Mouse (Mus musculus) thymus, postnatal 4 days (tissue): Measurements from ENCODE around the gene Hoxa10.

Experiments used
- DNase-seq: peaks from one replicate; pipeline ENCODE4 v3.0.0; 2021

Hoxa10 gene

DNA sequence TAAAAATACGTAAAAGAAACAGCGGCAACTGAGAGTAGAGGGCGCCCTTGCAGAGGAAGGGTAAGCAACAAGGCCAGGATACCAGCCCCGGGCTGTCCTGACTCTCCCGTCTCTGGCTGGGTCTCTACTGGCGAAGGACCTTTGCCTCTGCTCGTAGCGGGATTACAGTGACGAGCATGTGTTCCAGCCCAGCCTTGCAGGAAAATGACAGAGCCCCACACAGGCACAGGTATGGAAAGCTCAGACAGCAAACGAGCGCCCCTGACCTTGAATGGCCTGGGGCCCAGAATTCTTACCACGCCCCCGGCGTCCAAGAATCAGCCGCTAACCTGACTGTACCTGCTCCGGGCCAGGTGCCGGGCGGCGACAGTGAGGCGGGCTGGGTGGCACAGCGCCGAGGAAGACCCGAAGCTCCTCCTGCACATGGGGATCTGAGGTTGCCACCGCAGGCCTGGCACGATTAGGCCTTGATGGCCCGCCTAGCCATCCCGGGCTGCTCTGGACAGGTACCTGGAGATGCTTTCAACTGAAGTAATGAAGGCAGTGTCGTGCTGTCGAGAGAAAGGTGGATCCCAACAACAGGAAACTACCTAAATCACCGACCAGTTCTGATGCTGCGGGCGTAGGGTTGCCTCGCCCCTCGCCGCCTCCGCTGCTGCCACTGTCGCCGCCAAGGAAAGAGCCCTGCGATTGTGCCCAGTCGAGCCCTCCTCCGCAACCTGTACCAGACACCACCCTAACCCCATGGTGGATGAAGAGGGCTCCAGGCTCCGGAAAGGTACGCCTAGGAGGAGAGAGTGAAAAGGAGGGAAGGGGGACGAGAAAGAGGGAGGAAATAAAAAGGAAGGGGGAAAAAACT, 10.9 kb downstream of the Hoxa10 start:
- peak; percentile 33 for DNase-seq

DNA sequence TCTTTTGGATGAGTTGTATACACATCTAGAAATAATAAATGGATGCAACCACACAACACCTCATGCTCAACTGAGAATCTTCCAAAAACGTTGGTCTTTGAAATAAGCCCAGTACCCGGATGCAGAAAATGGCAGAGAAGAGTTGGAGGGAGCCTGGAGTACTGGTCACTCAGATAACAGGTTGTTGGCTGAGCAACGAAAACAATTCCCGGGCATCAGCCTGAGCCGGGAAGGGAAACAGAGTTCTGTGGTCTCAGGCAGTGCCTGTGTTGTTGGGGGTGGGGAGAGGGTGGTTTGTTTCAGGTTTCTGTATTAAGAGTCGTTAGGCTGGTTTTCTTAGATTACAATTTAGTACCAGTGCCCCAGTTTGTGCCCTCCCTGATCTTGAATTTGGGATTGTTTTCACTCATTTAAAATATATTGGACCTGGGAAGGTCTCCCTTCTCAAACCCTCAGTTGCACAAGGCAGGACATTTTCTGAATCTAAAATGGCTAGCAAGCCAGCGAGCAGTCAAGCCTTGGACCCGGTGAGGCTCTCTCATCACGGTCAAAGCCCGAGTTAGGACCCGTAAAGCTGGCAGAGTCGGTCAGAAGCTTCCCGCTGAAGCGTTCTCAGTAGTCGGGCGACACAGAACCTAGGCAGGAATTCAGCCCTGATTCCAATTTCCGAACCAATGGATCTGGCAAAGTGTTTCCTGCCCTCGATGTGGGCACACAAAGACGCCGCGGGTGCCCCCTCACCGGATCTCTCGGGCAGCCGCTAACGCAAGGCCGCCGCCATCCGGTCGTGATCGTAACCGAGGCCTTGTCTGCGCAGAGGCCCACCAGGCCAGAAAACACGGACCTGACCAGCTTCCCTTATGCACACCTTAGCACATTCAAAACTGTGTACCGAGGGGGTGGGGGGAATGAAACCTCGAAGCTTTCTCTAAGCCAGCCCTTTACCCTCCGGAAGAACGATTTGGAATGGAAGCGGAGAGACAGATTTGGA, 11.9 kb downstream of the Hoxa10 start:
- DNase-seq: peak; percentile 50

DNA sequence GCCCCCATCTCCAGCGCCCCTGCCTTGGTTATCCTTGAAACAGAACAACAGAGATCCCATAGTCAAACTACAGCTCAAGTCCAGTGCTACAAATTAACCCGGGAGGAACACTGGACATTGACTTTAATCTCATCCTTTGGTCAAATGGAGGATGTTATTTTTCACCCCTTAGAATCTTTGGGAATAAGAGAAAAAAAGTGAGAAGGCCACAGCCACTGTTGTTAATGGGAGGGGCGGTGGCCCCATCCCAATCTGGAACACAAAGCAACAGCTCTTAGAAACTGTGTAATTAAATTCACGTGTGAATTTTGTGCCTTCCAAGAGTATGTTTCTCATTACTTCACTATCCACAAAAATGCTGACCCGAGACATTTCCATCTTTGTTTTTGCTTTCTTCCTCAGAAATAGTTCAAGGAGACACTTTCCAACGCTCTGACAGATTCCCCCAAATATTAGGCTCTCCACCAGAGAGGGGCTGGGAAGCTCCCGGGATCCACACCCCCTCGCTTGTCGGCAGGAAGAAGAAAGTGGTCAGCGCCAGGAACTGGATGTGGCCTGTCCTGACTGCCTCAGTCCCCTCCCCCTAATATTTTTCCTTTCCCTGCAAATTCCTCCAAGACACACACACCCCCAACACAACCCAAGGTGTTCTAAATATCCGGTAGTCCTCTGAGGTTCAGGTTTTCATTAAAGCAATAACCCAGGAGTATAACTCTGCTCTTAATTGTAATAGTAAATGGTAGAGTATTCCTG, 13.0 kb downstream of the Hoxa10 start:
- DNase-seq: no peak

DNA sequence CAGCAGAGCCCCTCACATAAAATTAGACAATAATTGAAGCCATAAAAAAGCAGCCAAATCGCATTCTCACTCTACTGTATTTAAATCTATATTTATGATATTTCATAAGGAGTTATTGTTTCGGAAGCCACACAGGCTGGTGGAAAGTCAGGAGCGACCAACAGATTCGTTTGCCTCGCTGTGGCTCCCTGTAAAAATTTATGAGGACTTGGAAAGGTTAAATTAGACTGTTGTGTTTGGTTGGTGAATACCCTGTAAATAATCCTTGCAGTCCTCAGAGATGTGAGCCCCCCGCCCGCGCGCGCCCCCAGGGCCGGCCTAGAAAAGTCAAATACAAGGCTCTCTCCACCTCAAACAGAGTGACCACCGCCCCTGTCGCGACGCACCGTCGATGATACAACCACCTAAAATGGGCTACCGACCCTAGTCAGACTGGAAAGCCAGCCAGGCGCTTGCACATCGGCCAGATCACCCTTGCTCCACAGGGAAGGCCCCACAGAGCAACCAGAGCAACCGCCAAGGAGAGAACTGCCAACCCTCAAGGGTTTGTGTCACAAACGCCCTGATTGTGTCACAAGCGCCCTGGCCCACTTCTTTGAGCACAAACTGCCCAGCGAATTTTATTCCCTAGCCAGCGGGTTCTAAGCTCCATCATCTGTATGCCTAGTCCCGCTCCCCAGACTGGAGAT, 13.9 kb downstream of the Hoxa10 start:
- DNase-seq: no peak

DNA sequence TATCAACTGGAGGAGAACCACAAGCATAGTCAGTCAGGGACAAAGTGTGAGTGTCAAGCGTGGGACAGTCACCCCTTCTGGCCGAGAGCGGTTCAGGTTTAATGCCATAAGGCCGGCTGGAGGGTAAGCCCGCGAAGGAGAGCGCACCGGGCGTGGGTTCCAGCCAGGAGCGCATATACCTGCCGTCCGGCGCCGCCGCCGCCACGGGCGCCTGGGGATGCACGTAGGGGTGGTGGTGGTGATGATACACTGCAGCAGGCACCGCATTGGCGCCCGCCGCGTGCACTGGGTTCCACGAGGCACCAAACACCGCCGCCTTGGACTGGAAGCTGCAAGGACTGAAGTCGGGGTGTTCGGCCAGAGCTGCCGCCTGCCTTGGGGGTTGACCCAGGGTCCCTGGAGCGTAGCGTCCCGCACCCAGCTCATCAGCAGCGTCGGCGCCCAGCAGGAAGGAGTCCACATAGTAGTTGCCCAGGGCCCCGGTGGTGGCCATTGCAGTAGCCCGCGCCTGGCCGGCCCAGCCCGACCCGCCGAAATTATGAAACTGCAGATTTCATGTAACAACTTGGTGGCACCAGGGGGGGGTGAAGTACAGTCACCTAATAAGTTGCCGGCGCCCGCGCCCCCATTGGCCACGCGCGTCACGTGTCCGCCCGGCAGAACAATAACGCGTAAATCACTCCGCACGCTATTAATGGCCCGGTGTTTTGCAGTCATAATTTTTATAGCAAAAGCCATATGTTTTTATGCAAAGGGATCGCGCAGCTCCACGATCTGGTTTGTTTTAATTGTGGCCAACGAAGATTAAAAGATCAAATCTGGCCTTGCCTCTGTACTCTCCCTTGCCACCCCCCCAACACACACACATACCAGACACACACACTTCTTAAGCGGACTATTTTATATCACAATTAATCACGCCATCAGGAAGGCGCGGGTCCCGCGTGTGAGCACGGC, 14.8 kb downstream of the Hoxa10 start:
- DNase-seq: peak; percentile 32

DNA sequence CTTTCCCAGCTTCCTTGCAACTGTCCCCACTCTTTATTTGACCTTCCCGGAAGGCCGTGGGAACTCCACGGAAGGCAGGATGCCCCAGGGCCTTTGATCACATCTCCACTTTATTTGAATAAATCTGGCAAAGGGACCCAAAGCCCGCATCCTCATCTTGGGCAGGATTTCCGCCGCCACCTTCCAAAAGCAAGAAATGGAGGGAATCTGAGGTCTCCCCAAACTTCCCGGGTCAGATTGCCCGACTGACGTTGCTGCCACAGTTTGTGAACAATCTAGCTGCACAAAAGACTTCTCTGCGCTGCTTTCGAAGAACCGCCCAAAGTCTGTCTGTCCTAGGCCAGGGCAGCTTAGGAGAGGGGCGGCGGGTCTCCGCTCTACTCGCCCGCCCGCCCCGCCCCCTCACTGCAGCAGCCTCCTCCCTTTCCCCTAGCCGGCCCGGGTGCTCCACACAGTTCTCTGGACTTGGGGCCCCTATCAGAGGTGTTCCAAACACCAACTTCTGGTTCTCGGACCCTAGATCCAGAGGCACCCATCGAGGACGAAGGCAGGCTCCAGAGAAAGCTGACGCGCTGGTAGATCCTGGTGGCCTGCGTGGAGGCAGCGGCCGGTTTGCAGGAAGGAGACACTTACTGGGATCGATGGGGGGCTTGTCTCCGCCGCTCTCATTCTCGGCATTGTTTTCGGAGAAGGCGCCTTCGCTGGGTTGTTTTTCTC, 15.6 kb downstream of the Hoxa10 start:
- DNase-seq: peak; percentile 7

DNA sequence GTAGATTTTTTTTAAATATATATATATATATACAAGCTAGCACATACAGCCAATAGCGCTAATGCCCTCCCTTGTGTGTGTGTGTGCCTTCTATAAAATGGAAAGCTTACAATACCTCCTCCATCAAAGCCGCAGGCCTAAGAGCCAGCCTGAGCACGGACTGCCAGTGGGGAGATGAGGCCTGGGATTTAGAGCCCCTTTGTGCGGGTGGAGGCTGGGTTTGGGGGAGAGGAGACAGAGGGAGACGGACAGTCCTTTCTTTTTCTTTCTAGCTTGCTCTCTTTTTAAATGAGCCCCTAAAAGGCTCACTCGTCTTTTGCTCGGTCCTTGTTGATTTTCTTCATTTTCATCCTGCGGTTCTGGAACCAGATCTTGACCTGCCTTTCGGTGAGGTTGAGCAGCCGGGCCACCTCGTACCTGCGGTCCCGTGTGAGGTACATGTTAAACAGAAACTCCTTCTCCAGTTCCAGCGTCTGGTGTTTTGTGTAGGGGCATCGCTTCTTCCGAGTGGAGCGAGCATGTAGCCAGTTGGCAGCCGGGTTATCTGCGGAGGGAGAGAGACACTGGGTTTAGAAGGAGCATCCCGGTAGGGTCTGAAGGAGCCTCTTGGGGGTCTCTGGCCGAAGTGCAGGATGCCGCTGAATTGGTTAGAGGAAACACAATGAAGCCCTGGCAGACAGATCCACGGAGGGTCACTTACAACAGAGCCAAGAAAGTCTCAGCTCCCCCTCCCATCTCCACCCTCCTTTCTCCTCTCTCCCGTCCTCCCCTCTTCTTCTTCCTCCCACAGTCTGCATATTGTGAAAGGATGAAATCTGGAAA, 16.5 kb downstream of the Hoxa10 start:
- DNase-seq: peak; percentile 6

DNA sequence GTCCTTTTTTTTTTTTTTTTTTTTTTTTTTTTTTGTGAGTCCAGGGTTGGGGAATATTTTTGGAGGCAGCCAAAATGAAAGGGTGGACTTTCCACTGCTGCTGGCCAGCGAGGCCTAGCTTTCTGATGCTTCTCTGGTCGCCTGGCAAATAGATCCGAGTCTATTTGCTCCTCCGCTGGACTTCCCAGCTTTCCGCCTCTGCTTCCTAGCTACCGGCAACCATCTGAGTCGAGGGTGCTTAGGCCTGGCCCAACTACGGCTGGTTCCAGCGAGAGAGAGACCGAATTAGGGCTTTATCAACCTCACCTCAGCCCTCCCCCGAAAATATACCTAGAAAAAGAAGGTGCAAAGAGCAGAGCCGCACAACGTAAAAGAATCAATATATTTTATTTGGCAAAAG, 17.9 kb downstream of the Hoxa10 start:
- DNase-seq: no peak

DNA sequence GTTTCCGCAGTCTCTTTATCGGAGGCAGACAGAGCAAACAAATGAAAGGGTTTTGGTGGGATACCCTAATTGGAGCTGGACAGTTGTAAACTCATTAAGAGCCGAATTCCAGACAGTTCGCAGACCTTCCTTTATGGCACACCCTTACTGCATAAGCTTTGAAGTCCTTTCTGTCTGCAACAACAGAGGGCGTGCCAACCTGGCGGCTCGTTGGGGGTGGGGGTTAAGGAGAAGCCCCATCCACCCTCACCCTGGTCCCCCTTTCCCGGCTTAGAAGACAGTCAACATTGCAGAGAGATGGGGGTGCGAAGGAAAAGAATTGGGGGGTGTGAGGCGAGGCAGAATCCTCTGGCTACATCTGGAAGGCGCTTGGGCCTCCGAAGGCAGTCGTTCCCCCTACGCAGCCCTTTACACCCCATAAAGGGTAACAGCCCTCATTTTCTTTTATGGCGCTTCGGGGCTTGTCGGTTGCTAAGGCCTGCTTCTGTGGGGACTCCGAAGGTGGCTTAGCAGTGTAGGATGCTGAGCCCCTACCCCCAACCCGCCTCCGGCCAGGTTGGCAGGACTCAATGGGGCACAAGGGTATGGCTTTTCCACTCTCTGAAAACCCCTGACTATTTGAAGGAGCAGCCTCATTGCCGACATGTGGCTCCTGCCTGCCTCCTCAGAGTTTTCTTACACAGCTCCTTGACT, 18.5 kb downstream of the Hoxa10 start:
- DNase-seq: no peak

DNA sequence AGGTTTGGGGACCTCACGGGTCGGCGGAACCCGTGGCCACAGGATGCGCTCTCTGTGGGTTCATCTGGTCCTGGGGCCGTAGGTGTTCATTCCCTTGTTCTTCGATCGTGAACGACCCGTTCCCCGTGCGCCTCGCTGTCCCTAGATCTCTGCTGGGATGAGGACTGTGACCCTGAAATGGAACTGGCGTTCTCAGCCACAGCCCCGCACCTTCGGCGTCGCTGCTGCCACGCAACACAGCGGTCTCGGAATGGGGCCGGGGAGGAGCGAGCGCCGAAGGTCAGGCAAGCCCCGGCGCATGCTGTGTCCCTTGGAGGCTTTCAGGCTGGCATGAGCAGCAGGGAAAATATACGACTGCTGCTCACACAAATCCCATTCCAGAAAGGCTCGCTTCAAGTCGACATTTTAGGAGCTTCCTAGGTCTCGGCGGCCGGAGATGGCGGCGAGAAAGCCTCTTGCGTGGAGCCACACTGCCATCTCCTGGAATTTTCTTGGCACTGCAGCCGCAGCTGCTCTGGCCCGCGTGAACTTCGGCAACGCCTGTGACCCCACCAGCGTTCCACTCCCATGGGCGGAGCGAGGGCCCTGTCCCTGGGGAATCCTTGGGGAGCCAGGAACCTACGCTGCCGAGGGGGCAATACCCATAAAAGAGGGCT, 19.2 kb downstream of the Hoxa10 start, which contains the start of gene Hoxa7:
Gene Hoxa7, minus strand, starts transcription at position 518 of the 656 bp plus-strand sequence.
- peak; percentile 88 for DNase-seq

DNA sequence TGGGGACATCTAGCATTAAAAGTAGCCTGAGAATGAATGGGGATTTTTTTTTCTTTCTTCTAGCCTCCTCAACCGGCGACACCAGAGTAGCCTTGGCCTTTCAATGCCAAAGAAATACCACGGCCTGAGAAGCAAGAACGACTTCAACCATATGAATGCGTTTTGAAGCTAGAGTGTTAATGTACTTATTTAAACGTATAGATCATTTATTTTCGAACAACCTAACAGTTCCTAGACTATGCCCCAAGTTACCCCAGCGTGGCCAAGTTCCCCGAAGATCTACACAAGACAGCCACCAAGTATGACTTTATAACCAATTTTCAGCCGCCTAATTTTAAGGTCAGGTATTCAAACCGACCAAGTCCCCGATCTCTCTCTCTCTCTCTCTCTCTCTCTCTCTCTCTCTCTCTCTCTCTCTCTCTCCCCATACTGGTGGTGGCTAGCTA, 19.8 kb downstream of the Hoxa10 start:
- no peak for DNase-seq

DNA sequence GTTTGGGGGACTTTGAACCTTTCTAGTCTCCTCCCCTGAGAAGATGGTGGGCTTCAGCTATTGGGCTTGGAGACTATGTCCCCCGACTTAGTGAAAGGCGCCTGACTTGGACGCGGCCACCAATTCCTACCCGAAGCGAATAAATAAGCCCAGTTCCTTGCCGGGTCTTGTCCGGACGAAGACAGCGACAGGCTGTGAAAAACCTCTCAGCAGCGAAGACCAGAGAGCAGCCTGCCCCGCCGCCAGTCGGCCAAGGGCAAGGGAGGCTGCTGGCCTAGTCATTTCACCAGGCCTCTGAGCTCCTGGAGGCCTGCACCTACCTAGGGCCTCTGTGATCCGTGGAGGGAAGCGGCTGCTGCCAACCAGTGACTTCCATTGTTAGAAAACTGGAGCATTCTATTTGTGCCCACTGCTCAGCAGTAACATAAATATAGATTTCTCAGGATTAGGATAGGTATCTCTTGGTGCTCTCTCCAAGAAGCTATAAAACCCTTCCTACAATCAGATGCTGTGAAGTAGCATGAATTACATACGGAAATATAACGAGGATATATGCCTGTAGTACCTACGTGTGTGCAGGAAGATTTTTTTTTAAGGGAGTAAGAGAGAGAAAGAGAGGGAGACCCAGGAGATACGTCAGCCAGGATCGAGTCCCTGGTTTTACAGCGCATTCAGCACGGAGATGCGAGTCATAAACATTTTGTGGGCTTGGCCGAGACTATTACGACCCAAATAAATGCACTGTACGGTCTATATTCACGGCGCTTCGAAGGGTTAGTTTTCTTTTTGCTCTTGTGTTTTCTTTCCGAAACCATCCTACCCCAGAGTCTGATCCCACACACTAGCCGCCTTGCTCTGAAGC, 20.4 kb downstream of the Hoxa10 start:
- DNase-seq: no peak

DNA sequence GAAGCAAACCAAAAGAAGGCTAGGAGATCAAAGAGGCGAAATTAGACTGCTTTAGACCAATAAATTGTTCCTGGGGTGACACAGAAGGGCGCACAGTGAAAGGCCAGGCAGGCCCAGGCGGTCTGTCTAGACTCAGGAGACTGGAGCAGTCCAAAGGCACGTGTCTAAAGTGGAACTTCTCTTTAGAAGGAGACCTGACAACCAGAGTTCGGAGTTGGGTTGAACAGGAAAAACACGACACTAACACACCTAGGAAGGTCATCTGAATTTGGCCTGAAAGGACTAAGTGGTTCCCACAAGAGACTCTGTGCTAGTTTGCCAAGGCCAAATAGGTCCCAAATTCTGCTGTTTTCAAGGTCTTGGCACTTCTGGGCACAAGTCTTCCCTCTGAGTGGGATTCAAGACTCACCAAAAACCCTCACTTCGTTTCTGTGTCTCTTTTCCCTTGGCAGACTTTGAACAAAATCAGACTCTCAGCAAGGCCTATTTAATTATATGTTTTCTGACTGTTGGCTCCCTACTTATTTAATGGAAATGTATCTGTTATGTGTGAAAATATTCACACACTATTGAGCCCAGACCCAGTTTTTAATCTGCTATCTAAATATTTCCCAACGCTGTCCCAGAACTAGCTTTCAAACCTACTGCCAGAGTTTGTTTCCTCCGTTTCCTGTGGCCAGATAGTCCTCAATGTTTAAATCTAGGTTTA, 21.3 kb downstream of the Hoxa10 start:
- DNase-seq: no peak

DNA sequence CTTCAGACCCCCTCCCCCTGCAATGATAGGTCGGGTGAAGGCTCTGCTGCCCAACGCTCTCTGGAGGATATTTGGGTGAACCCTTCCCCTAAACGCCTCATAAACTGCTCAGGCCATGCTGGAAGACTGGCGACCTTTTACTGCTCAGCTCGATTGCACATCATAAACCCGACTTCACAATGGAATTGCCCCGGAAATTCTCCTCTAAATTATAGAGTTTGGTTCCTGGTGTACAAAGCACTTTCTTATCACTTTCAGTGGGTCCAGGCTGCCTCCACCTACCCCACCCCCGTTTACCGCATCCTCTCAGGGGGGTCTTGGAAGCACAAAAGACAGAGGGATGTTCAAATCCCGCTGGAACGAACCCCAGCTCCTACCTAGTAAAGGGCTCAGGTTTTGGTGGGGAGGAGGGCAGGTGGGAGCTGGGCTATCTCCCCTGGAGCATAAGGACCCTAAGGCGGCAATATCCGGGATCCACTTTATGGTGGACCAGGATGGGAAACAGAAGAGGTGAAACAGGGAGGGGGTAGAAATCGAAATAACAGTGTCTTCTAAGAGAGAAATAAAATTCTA, 21.9 kb downstream of the Hoxa10 start:
- DNase-seq: no peak

DNA sequence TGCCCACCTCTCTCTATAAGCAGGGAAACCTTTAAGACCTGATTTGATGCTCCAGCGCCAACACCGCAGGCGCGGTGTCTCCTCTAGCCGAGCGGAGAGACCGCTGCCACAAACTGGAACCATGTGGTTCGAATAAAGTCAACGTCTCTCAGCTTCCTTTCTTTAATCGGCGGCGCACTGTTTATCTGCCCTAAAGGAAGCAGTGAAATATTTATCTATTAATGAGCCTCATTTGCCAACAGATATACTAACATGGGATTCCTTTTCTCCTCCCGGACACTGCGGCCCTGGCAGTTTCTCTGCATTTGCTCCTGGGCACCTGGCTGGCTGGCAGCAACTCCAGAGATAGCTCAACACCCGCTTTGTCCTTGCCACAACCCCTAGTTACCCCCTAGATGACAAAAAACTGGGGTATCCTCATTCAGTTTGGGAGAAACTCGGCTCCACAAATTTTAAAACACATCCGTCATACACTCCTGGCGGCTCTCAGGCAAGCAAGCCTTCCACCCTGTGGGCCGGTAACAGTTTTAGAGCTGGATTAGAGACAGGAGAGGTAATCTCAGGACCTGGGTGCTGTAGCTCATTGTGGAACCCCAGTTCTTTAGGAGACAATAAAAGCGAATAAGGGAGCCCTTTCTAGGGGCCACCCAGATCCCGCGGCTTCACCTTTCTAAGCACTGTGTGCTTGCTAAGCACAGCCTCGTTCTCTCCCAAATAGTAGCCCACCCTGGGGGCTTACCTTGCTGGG, 22.6 kb downstream of the Hoxa10 start:
- DNase-seq: no peak

DNA sequence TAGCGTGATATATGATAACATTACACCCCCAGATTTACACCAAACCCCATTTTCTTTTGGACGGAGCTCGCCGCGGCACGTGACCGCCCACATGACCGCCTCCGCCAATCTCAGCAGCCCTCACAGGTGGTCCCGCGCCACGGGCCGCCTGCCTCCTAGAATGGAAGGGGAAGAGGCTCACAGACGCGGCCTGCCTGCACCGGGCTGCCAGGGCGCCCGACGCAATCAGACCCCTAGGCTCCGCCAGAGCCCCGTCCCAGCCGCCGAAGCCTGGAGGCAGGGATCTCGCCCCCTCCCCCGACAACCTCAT, 23.2 kb downstream of the Hoxa10 start:
- peak; percentile 72 for DNase-seq
